Mouse (Mus musculus): ENCODE results near the gene Fam69a.

Fam69a gene

DNA sequence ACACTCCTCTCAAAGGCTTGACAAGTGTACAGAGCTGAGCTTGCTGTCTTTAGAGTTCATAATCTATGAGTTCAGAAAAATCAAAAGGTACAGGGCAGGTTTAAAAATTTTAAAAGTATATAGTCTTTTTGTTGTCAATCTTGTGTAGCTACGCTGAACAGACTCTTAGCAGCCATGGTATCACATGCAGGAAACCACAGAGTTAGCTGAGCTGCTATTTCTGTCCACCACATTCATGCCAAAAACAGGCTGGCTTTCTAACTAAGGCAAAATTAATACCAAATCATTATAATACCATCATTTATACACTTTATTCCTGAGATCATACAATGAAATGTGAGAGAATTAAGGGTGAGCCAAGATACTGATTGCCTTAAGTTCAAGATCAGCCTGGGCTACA is 40.4 kb downstream of the Fam69a start:
- DNase-seq (ENCODE audit: low read depth), result peak; percentile 73

DNA sequence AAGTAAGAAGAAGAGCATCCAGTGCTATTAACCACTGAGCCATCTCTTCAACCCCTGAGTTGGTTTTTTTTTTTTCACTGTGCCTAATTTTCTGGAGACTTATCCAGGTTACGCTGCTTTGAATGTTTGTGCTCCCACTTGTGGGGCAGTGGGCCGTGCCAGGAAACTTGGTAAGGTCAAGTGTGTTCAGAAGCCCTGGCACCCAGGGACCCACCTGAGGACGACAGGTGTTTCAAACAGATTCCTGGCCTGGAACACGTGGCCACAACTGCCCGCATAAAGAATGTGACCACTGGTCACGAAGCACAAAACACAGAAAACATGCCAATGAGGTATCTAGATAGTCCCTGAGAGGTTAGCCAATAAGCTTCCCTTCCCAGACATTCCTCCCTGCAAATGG is 43.4 kb downstream of the Fam69a start:
- no peak for DNase-seq (ENCODE audit: low read depth)

DNA sequence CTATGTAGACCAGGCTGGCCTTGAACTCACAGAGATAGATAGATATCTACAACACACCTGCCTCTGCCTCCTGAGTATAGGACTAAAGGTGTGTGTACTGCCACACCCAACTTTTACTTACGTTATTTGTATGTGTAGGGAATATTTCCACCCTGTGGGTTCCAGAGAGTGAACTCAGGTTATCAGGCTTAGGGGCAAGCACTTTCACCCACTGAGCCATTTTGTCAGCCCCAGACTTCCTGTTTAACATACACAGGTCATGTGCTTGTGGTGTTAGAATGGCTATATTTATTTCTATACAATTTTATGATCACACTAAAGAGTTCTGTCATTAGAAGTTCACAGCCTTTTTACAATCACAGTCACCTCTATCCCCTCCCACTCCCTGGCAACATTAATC is 43.9 kb downstream of the Fam69a start:
- DNase-seq (ENCODE audit: low read depth), result no peak

DNA sequence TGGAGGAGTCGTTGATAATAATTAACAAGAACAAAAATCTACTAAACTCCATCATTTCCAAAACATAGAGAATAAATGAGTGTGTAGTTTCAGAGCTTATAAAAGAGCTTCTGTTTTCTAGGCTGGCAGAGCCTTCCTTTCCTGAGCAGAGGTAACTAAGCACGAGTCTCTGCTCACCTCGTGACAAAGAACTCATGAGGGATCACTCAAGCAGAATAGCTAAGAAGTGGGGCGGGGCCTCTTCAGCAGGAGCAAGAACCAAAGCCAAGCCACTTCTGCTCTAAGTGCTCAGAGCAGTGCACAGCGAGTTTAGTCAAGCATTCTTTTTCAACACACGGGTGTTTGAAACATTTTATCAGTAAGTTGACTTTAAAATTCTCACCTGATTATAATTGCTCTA is 45.7 kb downstream of the Fam69a start:
- no peak for DNase-seq (ENCODE audit: low read depth)

DNA sequence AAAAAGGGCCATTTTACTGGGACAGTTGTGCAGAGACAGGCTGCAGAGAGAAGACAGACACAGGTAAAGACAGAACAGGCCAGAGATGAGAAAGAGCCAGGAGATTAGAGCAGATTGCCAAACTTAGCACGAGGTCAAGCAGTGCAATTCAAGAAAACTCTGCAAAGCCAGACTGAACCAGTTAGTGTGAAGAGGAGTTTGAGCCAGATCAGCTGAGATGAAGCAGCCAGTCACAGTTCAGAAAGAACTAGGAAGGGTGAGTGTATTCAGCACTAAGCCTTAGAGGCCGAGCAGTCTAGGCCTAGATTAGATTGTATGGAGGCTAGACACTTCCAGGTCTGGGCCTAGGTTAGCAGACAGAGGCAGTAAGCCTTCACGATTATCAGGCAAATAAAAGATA is 47.2 kb downstream of the Fam69a start:
- no peak for DNase-seq (ENCODE audit: low read depth)

DNA sequence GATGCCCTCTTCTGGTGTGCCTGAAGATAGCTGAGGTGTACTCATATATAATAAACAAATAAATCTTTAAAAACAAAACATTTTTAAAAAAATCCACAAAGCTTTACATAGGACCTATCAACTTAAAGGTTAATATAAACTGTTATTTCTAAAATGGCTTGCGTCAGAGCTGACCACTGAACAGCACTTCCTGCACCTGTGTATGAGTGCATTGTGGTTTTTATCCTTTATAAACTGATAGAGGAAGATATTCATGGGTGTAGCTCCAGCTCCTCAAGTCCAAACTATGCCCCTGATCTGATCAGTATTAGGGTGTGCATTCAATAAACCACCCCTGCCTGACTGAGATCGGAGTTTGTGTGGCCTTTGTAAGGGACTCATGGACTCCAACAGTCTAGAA is 48.0 kb downstream of the Fam69a start:
- DNase-seq (ENCODE audit: low read depth), result peak; percentile 55

DNA sequence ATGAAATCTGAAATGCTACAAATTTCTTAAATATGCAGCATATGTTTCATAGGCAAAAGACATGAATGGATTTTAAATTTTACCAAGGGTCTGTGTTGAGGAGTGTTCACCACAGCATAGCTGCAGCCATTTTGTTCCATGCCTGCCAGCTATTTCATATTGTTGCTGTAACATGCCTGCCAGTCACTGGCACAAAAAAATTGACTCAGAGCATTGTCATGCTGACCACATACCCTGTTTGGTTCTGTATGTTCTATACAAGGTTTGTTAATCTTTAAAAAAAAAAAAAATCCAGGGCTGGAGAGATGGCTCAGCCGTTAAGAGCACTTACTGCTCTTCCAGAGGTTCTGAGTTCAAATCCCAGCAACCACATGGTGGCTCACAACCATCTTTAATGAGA is 48.4 kb downstream of the Fam69a start:
- peak; percentile 76 for DNase-seq (ENCODE audit: low read depth)

DNA sequence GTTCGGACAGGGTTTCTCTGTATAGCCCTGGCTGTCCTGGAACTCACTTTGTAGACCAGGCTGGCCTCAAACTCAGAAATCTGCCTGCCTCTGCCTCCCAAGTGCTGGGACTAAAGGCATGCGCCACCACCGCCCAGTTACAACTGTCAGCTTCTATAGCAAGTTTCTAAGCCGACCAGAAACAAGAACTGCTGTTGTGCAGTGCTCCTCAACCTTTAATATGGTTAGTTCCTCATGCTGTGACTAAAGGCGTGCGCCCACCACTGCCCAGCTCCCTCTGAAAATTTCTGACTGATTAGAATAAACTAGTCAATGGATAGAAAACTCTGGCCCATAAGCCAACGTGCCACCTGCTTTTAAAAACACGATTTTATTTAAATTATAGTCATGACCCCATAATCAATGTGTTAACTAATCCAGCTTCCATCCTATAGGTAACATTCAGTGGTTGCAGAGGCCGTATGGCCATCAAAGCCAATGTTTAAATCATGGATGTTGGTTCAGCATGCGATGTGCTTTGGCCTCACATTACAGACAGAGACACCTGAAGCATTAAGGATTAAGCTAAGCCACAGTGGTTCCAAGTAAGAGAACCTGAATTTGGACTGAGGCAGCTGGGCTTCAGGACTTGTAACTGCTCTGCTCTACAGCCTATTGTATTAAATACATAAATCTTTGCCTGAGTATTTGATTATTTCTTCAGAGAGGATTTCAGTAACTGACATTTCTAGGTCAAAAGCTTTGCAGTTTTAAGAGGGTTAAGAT is 50.1 kb downstream of the Fam69a start:
- no peak for DNase-seq (ENCODE audit: low read depth)

DNA sequence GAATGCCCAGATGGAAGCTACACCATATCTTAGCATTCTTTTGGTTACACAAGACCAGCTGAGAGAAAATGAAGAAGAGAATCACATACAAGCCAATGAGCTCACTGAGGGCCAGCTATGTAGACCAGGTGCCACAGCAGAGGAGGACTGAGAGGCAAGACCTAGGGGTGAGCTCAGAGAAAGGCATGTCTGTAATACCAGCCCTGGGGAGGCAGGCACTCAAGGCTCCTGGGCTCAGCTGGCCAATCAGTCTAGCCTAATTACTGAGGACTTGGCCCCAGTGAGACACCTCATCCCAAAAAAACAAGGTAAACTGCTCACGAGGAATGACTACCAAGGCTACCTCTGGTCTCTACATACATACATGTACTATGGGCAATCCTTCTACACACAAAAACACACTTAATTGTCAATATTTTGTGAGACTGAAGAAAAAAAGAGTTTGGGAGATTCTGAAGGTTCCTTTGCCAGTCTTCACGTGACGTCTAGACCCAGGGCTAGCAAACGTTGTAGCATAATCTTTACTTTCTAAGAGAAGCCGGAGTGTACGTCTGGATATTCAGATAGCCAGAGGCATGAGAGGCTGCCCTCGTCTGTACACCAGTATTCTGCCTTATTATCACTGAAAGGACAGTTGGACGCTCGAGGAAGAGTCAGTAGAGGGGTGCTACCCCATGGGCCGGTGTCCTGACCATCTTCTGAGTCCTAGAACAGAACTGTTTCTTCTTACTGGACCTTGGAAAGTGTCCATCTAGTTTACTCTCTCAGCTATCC is 51.9 kb downstream of the Fam69a start:
- no peak for DNase-seq (ENCODE audit: low read depth)

DNA sequence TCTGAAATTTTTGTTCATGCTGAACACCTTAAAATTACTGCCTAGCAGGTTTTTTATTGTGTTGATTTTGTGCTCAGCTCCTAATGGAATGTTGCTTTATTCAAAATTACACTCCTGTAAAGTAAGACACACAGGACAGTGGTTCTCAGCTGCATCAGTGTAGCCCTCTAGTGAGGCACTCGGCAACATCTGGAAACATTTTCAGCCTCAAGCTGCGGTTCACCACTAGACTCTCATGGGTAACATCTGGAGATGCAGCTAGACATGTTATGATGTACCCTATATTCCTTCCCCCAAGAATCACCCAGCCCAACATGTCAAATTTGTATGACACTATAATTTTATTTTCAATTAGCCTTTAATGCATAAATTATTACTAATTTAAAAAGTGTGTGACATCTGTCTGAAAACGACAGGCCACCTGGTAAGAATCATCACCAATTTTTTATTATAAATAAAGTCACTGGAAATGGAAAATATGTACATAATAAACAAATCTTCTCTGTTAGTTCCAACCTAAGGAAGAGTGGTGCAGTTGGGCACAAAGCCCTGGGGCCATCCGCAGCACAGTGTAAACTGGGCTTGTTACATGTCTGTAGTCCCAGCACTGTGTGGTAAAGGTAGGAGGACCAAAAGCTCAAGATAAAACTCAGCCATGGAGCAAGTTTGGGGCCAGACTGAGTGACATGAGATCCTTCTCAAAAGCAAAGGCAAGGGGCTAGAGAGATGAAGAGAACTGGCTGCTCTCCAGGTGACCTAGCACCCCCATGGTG is 53.5 kb downstream of the Fam69a start:
- no peak for DNase-seq (ENCODE audit: low read depth)

DNA sequence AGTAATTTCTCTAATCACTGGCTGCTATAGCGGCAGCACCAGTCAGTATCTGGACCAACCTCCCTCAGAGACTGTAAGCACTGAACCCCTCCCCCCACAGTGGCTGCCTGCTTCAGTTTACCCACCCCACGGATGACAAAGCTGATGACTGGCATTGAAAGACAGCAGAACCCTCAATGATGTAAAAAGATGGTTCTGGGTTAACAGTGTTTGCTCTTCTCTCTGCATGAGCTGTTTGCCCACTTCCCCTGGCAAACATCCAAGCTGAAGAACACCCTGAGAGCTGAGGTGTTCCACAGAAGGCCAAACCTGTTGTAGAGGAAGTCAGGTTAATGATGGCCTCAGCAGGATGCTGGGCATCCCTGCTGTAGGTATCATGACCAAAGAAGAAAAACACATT is 54.3 kb downstream of the Fam69a start:
- peak; percentile 72 for DNase-seq (ENCODE audit: low read depth)

DNA sequence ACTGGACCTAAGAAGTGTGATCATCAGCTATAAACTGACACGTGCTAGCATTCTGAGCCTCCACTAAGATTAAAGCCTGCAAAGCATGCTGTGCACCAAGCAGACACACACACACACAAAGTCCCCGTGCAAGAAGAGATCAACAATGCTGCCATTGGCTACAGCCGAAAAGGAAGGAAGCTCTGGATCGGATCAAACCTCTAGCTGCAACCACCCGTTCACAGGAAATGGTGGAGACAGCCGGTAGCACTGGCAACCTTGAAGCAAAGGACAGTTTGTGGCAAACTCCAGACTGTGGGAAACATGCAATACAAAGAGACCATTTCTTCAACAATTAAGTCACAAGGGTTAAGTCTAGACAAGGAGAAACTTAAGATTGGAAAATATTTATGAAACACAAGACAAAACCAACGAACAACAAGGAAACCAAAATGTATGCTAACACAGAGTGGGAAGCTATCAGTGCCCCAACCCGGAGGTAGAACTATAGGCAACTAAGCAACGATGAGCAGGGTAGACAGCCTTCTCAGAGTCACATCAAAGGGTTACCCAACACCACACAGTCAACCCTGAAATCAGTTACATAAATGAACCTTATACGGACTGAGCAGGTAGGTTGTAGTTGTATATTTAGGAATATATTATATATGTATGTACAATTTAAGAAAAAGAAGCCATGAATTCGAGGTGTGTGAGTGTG is 60.2 kb downstream of the Fam69a start:
- DNase-seq (ENCODE audit: low read depth), result peak; percentile 94

DNA sequence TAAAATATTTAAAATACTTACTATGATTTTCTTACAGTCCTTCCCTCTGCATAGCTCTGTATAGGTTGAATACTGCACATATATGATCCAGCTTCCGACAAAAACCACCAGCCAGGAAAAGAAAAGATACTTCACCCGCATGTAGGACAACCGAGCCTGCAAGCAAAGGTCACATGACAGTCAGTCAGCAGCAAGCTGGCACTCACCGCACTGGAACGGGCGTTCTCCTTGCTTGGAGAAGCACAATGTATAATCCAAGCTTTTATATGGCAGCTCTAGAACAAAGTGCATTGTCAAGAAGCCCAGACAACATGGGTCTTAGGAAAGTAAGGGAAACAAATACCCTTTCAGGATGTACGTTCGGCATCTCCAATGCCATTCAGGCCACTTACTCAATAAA is 62.3 kb downstream of the Fam69a start:
- DNase-seq (ENCODE audit: low read depth), result no peak

DNA sequence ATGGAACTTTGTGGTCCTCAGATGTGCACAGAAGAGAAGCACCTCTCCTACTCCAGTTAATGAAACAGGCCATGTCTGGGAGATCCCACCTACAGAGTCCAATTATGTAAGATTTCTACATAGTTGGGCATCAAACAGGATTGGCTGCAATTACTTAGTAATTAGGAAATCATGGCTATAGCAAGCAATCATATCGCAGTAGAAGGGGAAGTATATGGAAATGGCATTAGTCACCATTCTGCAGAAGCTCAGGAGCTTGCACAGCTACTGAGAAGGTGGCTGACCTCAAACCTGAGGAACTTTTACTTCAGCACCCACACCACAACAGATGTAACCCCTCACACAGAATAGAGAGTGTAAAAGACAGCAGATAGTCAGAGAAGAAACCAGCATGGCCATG is 64.0 kb downstream of the Fam69a start:
- peak; percentile 87 for DNase-seq (ENCODE audit: low read depth)

DNA sequence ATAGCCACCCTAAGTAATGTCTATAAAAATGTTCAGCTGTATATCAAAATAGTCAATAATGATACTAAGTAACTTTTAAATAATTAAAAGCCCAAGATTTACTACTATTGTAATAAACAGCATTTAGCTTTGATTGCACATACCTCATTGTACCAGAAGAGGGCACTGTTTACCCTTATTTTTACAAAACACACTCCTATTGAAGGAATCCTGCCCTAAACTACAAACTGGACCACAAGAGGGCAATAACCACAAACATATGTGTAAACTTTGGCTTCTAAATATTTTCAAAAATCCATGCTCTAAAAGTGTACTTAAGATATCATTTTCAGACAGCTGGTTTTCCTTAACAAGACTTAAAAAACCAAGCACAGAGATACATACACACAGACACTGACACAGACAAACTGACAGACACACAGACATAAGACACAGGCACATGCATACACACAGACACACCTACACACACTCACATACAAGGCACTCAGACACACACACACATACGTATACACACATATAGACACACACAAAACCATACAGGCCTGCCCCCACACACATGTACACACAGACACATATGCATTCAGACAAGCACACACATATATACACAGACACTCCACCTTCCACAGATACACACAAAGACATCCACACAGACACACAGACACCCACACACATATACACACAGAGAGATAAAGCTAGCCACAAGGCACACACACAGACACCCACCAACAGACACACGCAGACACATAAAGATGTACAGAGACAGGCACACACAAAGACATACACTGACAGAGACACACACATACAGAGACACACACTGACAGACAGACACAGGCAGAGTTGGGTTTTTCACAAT is 65.3 kb downstream of the Fam69a start:
- DNase-seq (ENCODE audit: low read depth), result peak; percentile 95

DNA sequence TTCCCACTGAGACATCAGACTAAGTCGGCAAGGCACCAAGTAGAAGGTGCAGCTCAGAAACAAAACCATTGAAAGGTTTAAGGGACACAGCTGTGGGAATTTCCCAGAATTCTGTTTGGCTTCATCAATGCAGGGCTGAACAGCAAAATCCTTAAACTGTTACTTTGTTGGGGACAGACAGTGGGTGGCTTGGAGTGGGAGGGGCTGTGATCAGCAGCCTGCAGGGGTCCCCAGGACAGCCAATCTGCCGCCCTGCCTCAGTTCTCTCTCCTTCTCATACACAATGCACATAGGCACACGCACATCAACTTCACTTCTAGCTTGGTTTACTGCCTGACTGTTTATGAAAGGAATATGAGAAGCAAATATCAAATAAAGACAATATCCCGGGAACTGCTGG is 71.6 kb downstream of the Fam69a start:
- DNase-seq (ENCODE audit: low read depth), result no peak

DNA sequence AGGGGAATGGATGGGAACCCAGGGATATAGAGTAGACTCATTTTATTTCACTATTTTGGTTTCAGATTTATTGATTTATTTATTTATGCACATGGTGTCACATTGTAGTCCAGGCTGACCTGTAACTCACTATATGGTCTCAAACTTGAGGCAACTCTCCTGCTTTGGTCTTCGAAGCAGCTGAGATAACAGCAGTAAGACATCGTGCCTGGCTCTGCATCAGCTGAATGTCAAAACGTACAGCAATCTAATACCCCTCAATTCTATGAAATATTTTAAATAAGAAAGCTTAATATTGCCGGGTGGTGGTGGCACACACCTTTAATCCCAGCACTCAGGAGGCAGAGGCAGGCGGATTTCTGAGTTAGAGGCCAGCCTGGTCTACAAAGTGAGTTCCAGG is 75.9 kb downstream of the Fam69a start:
- DNase-seq (ENCODE audit: low read depth), result no peak

DNA sequence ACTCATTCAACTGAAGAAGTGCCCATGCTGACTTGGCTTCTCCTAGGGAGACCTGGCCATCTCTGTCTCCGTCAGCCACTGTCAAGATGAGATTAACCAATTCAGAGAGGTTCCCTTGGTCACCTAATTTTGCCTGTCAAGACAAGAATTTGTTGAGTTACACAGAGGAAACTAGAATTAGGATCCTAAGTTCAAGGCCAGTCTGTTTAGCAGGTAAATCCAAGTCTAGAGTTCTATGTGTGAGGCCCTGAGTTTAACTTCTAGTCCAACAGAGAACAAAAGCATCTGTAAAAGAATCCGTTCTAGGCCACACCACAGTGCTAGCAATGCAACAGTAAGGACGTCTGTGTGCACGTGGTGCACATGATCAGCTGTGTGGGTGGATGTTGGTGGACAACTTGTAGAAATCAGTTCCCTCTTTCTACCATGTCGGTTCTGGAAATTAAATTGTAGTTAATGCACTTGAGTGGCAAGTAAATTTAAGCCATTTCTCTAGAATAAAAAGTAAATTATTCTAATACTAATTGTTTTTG is 76.7 kb downstream of the Fam69a start:
- no peak for DNase-seq (ENCODE audit: low read depth)

DNA sequence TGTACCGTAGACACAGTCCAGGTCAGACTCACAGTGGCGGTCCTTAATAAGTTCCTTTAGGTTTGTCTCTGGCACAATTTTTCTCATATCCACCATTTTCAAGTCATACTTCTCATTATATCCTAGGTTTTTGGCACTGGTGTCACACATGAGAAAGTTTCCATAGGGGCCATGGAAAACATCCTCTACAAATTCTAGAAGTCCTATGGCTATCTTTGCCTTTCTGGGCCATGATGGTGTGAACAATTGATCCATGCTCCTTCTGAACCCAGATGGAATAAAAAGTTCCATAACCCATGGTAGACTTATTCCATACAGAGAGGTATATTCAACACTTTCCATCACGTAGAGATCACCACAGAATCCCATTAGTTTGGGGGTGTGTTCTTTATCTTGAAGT is 77.2 kb downstream of the Fam69a start:
- no peak for DNase-seq (ENCODE audit: low read depth)

DNA sequence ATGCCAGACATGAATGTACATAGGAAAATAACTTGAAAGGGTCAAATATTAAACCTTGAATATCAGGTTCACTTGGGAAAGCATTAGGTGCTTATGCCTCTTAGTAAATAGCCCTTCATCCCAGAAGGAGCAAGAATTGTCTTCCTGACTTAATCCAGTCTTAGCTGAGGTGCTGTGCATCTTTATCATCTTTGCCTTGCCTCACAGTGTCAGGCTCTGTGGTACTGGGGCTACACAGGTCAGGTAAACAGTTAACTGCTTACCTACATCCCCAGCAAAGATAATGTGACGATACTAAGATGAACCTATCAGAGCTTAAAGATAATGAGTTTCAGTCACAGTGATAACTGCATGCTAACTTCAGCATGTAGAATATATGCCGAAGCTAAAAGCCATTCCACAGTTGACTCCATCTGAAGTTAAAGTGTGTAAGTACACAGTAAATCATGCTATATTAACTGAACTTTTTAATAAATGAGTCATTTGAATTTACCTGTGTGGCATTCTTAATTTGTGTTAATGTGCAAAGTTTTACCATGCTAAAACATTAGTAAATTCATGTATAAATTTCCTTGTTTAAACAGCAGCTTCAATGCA is 78.3 kb downstream of the Fam69a start:
- no peak for DNase-seq (ENCODE audit: low read depth)

DNA sequence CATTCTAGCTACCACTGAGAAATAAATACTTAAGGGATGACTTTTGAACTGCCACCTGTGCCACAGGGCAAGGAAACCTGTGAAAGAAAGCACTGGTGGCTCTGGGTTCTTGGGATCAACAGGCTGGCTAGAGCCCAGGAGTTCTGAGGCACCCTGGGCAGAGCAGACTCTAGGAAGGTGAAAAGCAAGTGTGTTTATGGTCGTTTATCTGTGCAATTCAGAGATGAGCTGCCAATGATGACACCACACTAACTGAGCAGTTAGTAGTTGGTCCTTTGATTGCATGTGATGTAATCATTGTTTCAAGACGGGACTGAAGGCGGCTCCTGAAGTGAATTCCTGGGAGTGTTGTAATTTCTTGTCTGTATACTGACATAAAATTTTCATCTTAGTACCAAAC is 82.6 kb downstream of the Fam69a start:
- DNase-seq (ENCODE audit: low read depth), result no peak
